ENCODE assay signal across 22 mouse cellular contexts in the genomic region with DNA sequence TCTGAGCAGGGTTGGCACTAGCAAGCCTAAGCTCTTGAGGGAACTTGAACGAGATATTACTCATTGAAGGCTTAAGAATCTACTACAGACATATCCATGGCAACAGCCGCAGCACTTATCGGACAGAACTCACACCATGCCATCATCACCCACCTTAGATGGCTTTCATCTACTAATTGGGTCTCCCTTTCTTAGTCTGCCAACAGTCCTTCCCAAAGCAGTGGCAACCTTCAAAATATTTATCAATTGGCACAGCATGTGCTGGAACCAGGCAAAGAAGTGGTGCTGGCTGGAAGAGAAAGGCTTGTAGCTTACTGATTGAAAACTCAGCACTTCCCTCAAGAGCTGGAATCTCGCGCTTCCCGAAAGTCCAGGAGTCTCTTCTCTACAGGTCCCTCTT. TPM values are rescaled to one million over a fixed set of nuclear protein-coding genes. Genes with fewer than 3 reads are reported as not detected.
DNase-seq lines count a peak whose midpoint lies in the region; ATAC-seq and TF ChIP-seq lines count a peak whose summit lies in the region.
"Had no signal": no experiment of that assay in that cellular context is flagged by ENCODE, and none has a peak within 500 bp of the region (broad histone marks: within the 10 kb centered on the region; RNA-seq: fewer than 3 reads in every experiment).

No protein-coding gene starts in this region.

- no peak overlapping the region for H3K27ac ChIP-seq in forebrain, embryonic 13.5 days
- no peak overlapping the region for H3K27ac ChIP-seq in forebrain, embryonic 11.5 days (ENCODE audit: low read depth, low read length)
- H3K27ac ChIP-seq in heart, embryonic 11.5 days (ENCODE audit: low read depth, low read length): no peak overlapping the region
- H3K27ac ChIP-seq in forebrain, postnatal 0 days (ENCODE audit: low read depth, low read length): no peak overlapping the region
- H3K27ac ChIP-seq: hindbrain, embryonic 14.5 days; limb, embryonic 13.5 days; liver, embryonic 12.5 days; neural tube, embryonic 13.5 days had no signal

- H3K4me2 ChIP-seq in forebrain, embryonic 13.5 days: no peak overlapping the region
- no peak overlapping the region for H3K4me2 ChIP-seq in forebrain, embryonic 11.5 days (ENCODE audit: low read depth, low read length, severe bottlenecking)
- no peak overlapping the region for H3K4me2 ChIP-seq in heart, embryonic 11.5 days
- H3K4me2 ChIP-seq in forebrain, postnatal 0 days (ENCODE audit: low read depth): no peak overlapping the region
- H3K4me2 ChIP-seq: hindbrain, embryonic 14.5 days; limb, embryonic 13.5 days; liver, embryonic 12.5 days; neural tube, embryonic 13.5 days had no signal

- H3K27me3 ChIP-seq in forebrain, embryonic 13.5 days: no peaks in the 10 kb centered on the region
- no peaks in the 10 kb centered on the region for H3K27me3 ChIP-seq in forebrain, embryonic 11.5 days (ENCODE audit: control insufficient read depth, insufficient read depth, low read length)
- H3K27me3 ChIP-seq in heart, embryonic 11.5 days (ENCODE audit: control insufficient read depth, insufficient read depth, low read length): no peaks in the 10 kb centered on the region
- H3K27me3 ChIP-seq in forebrain, postnatal 0 days (ENCODE audit: insufficient read depth, low read length): no peaks in the 10 kb centered on the region
- H3K27me3 ChIP-seq: limb, embryonic 13.5 days; liver, embryonic 12.5 days; megakaryocyte, embryonic 14.5 days; neural tube, embryonic 13.5 days had no signal

- H3K36me3 ChIP-seq in forebrain, embryonic 13.5 days (ENCODE audit: poor library complexity, severe bottlenecking): no peaks in the 10 kb centered on the region
- H3K36me3 ChIP-seq in forebrain, embryonic 11.5 days (ENCODE audit: control insufficient read depth, insufficient read depth, low read length): no peaks in the 10 kb centered on the region
- H3K36me3 ChIP-seq in heart, embryonic 11.5 days (ENCODE audit: control insufficient read depth, insufficient read depth, low read length): no peaks in the 10 kb centered on the region
- no peaks in the 10 kb centered on the region for H3K36me3 ChIP-seq in forebrain, postnatal 0 days (ENCODE audit: insufficient read depth)
- H3K36me3 ChIP-seq: limb, embryonic 13.5 days; liver, embryonic 12.5 days; neural tube, embryonic 13.5 days had no signal

- TF ChIP-seq CTCF in forebrain, postnatal 0 days (IDR thresholded peaks at IDR 0.05; ENCODE audit: low read depth): no peak

- no peak overlapping the region for H3K4me3 ChIP-seq in forebrain, embryonic 13.5 days
- no peak overlapping the region for H3K4me3 ChIP-seq in forebrain, embryonic 11.5 days (ENCODE audit: low read depth, low read length)
- H3K4me3 ChIP-seq in heart, embryonic 11.5 days (ENCODE audit: low read depth, low read length): no peak overlapping the region
- no peak overlapping the region for H3K4me3 ChIP-seq in forebrain, postnatal 0 days (ENCODE audit: low read depth, low read length)
- H3K4me3 ChIP-seq: limb, embryonic 13.5 days; liver, embryonic 12.5 days; megakaryocyte, embryonic 14.5 days; myocyte; neural tube, embryonic 13.5 days had no signal

- WGBS in forebrain, embryonic 13.5 days: 62% methylated on average over 6 of the region's 6 CpGs
- 79% methylated on average over 6 of the region's 6 CpGs for WGBS in forebrain, embryonic 11.5 days
- 55% methylated on average over 6 of the region's 6 CpGs for WGBS in heart, embryonic 11.5 days (ENCODE audit: insufficient replicate concordance)
- WGBS in forebrain, postnatal 0 days: 48% methylated on average over 6 of the region's 6 CpGs

- H3K4me1 ChIP-seq in forebrain, embryonic 13.5 days: no peaks in the 10 kb centered on the region
- no peaks in the 10 kb centered on the region for H3K4me1 ChIP-seq in forebrain, embryonic 11.5 days (replicated peaks; ENCODE audit: control insufficient read depth, insufficient read depth, low read length)
- H3K4me1 ChIP-seq in heart, embryonic 11.5 days (ENCODE audit: control insufficient read depth, insufficient read depth, low read length): peaks cover 2% of the 10 kb centered on the region; the same call in 1 of the 2 replicates
- H3K4me1 ChIP-seq in forebrain, postnatal 0 days (ENCODE audit: insufficient read depth): no peaks in the 10 kb centered on the region
- H3K4me1 ChIP-seq: liver, embryonic 12.5 days; megakaryocyte, embryonic 14.5 days; neural tube, embryonic 13.5 days had no signal

- no peak overlapping the region for H3K9ac ChIP-seq in forebrain, embryonic 13.5 days
- no peak overlapping the region for H3K9ac ChIP-seq in forebrain, embryonic 11.5 days (ENCODE audit: low read length)
- H3K9ac ChIP-seq in heart, embryonic 11.5 days (ENCODE audit: low read depth, low read length): no peak overlapping the region
- no peak overlapping the region for H3K9ac ChIP-seq in forebrain, postnatal 0 days
- H3K9ac ChIP-seq: hindbrain, embryonic 14.5 days; limb, embryonic 13.5 days; liver, embryonic 12.5 days; neural tube, embryonic 13.5 days had no signal

- peak; percentile 61; the same call in 1 of the 2 replicates for ATAC-seq in forebrain, embryonic 13.5 days
- no peak for ATAC-seq in forebrain, embryonic 11.5 days (replicated peaks; ENCODE audit: low FRiP score)
- no peak for ATAC-seq in heart, embryonic 11.5 days (replicated peaks; ENCODE audit: insufficient number of reproducible peaks, low FRiP score, low TSS enrichment)
- peak; percentile 66 for ATAC-seq in forebrain, postnatal 0 days
- ATAC-seq: inflammation-experienced regulatory T-cells, adult 6 months; liver, embryonic 12.5 days had no signal

- no peak for DNase-seq in forebrain, embryonic 11.5 days (ENCODE audit: low spot score)
- peak; percentile 35 for DNase-seq in heart, adult 8-10 months (ENCODE audit: low spot score)
- peak; percentile 17 for DNase-seq in forebrain, postnatal 0 days
- DNase-seq in heart, postnatal 4 days: peak; percentile 26
- DNase-seq in cerebellum, adult 18-20 months: no peak
- DNase-seq: adrenal gland, postnatal 25 days; cerebellum, adult 9-11 months; kidney, adult 18-20 months; kidney, postnatal 4 days; lung, adult 2 months; midbrain, embryonic 14.5 days; right cerebral cortex, postnatal 4 days; thymus, postnatal 25 days had no signal

- H3K9me3 ChIP-seq in forebrain, embryonic 13.5 days (replicated peaks): no peaks in the 10 kb centered on the region
- no peaks in the 10 kb centered on the region for H3K9me3 ChIP-seq in forebrain, embryonic 11.5 days (ENCODE audit: control insufficient read depth, low read length)
- no peaks in the 10 kb centered on the region for H3K9me3 ChIP-seq in heart, embryonic 11.5 days (replicated peaks; ENCODE audit: control insufficient read depth, low read length)
- no peaks in the 10 kb centered on the region for H3K9me3 ChIP-seq in forebrain, postnatal 0 days (ENCODE audit: low read length)
- H3K9me3 ChIP-seq: limb, embryonic 13.5 days; liver, embryonic 12.5 days; neural tube, embryonic 13.5 days had no signal

RNA-seq across cellular contexts. Expression of a gene that starts 37.7 kb away (rescaled TPM):
- polyA plus RNA-seq in forebrain, embryonic 13.5 days (2015; fragmentation: Nextera tagmentation; extraction: Ambion mirVana): 7.2 and 9.1 TPM in 2 replicates
- polyA plus RNA-seq in forebrain, embryonic 11.5 days (2014; fragmentation: Nextera tagmentation; extraction: Ambion mirVana): 11.9 and 13.2 TPM in 2 replicates
- total RNA-seq in heart, adult 8-10 months (2022): 10 to 100 TPM; 23.1 to 26.8 (median 25.4) TPM
- polyA plus RNA-seq in heart, embryonic 11.5 days (2014; fragmentation: Nextera tagmentation; extraction: Ambion mirVana): 46.6 and 66.1 TPM in 2 replicates
- total RNA-seq in forebrain, postnatal 0 days (2014; rRNA removed): 12.5 and 13.8 TPM in 2 replicates
- 3.7 and 5.1 TPM in 2 replicates for polyA plus RNA-seq in forebrain, postnatal 0 days (2015; fragmentation: Nextera tagmentation; extraction: Ambion mirVana)
- 10 to 100 TPM; 63.7 to 68.9 TPM for total RNA-seq in heart, postnatal 4 days (2021)
- polyA plus RNA-seq: inflammation-experienced regulatory T-cells, adult 6 months had no signal

Comparison
In these comparisons a context has a peak if more than half of its experiments do, and no peak if none do; other contexts are left out.
1. ATAC-seq: peak in forebrain, embryonic 13.5 days (single experiment) and forebrain, postnatal 0 days (single experiment); none in forebrain, embryonic 11.5 days (single experiment) and heart, embryonic 11.5 days (single experiment).
2. DNase-seq: peak in heart, adult 8-10 months (single experiment), forebrain, postnatal 0 days (single experiment) and heart, postnatal 4 days (single experiment); none in forebrain, embryonic 11.5 days (single experiment) and cerebellum, adult 18-20 months (0 of 2).